Mouse (Mus musculus): ENCODE measurements around the gene Scaf1.

Gene Scaf1

DNA sequence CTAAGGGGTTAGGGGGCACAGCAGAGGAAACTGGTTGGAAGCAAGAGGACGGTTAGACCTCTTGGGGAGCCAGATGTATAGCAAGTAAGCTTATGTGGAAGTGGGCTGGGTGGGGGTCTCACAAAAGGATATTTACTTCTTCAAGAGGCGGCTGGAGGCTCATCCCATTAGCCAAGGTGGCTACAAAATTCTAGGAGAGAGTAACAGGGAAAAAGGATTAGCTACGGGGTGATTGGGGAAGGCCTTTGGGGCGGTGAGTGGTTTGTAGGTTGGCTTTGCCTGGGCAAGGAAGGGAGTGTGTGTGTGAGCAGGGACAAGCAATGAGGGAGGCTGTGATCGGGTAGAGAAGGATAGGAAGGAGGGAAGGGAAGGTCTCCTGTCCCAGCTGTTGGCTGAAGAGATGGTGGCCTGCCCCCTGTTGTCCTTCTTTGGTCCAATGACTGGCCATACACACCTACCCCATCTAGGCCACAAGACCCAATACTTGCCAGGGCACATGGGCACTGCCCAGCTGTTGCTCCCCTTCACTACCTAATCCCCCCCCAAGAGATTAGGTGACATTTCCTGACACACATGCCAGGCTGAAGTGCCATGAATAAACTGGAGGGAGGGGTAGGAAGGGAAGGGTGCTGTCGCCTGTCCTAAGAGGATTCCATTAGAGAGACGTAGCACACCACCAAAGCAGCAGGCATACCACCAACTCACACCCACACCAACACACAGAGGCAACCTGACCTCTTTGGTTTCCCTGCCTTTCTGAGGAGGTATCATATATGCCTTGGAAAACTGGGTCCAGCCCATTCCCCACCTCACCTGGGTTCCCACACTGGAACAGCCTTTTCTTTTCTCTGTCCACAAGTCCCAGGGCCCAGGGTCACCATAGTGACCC lies 32.0 kb downstream of the Scaf1 start:
- DNase-seq, result no peak

DNA sequence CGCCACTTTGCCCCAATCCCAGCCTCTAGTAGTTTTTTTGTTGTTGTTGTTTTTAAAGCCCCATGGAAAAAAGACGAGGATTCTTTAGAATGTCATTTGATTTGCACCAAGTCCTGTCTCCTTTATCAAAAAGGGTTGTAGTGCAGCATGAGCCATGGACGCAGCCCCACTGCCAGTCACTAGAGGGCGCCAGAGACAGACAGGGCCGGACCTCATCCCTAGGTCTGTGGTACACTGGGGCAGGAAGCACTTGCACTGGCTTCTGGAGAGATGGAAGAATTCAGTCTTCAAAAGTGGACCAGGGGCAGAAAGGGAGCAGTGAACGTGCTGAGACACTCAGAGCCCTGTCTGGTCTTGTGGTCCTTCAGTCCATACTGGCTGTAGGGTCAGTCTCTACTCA lies 33.1 kb downstream of the Scaf1 start:
- peak; percentile 92 to 93 for DNase-seq

DNA sequence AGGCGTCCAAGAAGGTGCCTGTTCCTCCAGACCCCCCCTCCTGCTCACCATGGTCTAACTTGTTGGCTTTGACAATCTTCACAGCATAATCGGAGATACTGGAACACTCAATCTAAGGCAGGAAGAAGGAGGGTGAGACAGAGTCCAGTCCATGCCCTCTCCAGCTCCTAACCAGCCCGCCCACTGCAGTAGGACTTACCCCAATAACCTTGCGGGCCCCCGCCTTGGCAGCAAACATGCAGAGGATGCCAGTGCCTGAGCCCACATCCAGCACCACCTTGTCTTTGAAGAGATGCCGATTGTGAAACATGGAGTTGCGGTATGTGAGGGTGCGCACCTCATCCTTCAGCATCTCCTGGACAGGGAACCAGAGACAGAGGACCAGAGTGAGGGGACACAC lies 34.6 kb downstream of the Scaf1 start:
- no peak for DNase-seq

DNA sequence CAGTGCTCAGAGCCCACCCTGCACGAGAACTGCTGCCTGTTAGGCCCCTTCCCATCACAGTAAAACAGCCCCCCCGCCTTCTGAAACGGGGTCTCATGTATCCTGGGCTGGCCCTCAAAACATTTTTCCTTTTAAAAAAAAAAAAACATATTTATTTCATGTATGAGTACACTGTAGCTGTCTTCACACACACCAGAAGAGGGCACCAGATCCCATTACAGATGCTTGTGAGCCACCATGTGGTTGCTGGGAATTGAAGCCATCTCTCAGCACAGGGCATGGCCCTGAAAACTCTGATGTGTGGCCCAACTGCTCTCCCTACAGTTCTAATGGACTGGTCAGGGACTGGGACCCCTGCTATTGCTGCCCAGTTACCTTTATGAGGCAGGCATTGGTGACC lies 37.9 kb downstream of the Scaf1 start:
- DNase-seq, result no peak

DNA sequence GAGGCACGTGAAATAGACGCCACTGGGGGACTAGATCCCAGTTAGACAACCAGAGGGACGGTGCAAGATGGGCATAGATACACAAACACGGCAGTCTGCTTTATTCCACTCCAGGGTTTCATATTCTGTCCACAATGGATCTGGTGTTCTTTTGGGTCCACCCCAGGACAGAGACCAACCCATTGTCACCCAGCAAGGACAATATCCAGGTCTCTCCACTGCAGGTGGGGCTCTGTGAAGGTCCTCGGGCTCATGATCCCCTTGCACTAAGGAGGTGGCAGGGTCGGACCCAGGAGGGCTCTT lies 41.1 kb downstream of the Scaf1 start:
- no peak for DNase-seq

DNA sequence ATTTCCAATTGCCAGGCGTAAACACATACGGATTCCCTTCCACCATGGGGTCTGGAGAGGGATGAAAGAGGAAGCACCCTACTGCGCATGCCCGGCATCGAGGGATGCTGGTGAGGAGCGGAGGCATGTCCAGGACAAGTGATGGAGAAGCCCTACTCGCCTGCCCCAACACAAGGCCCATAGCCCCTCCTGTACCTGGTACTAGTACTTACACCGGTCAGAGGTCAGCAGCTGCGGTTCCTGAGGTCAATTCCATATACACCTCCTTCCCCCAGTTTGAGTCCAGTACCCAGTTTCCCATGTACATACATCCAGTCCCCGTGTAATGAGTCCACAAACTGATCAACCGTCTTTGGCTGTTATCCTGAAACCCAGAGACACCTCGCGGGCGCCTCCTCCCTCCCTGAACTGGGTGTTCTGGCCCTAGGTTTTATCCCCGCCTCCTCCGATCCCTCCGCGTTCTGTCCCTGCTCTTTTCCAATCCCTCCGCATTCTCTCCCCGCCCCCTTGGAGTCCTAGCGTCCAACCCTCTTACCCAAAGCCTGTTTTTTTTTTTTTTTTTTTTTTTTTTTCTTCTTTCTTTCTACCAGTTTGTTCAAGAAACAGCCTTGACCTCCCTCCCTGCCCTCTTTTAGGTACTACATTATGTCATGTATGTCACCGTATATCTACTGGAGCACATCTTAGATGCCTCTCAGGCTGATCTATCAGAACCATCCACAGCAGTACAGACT lies 41.6 kb downstream of the Scaf1 start, which contains the start of gene Cpt1c:
Cpt1c (minus strand) TSS at position 469 of the 734 bp plus-strand sequence.
- peak in 1 of 2 experiments; percentile 36 for DNase-seq

DNA sequence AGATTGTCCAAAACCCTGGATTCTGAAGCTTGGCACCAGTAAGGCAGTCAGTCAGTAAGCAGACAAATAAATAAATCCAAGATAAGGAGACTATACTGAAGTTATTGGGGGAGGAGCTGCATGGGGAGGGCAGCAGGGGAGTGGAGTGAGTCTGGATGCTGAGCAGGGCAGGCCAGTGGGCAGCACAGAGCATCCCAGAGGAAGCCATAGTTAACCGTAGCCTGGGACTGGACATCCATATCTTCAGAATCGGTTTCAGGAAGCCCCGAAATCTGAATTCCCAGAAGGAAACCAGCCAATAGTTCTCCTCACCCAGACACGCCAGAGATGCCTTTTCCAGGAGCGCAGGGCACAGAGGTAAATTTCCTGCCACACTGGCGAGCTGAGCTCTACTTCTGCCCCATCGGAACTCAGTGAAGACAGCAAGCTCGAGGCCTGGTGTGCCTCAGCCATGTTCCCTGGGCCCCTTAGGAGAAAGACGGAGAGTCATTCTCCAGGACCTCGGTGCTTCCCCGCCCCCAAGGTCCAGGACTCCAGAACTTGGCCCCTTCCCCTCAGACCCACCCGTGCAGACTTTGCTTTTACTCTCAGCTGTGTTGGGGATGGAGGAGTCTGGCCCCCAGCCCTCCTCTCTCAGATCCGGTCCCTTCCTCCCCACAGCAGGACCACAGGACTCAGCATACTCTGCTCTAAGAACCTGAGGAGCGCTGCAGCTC lies 42.6 kb downstream of the Scaf1 start:
- no peak for DNase-seq

DNA sequence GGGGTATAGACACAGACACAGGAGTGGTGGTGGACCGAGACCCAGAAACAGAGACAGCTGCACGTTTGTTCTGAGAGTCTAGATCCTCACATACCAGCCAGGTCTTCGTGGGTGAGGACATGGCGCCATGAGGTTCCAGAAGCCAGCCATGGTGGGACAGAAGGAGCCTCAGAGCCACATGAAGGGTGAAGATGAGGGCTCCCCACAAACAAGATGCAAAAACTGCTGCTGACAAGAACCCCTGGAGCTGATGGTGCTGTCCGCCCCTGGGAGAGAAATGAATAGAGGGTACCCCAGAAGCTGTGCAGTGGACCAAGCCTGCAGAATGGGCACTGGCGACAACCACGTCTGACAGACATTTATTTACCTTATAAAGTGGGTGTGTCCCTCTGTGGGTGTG lies 45.0 kb downstream of the Scaf1 start:
- DNase-seq, result no peak

DNA sequence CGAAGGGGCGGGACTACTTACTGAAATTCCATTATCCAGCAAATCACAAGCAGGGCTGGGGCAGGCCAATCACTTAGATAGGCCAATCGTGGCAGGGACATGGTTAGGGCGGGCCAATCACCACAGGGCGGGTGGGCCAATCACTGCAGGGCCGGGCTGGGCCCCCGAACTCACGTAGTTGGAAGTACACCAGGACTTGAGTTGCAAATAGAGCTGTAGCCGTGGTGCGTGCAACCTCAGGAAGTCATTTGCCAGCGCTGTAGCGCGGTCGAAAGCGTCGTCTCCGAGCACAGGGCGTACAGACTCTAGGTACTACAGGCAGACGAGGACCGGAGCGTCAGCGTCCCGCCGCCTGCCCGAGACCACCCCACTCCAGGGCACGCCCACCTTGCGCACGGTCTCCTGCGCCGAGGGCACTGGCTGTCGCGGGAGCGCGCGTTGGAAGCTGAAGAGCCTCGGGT lies 45.9 kb downstream of the Scaf1 start:
- peak; percentile 75 to 78 for DNase-seq

DNA sequence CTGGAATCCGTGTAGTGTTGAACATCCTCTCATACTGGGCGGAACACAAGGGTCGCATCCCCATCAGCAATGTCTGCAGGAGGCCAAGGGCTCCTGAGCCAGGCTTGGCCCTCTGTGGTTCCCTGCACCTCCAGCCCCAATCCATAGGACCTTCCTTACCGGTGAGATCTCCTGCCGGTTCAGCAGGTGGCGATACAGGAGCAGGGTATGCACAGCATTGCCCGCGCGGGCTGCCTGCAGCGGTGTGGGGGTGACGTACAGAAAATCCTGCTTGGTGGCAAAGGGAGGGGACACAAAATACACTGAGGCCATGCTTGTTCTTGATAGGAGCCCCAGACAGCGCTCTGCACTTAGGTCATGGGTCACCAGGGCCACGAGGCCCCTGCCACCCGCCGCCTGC lies 49.5 kb downstream of the Scaf1 start:
- no peak for DNase-seq

DNA sequence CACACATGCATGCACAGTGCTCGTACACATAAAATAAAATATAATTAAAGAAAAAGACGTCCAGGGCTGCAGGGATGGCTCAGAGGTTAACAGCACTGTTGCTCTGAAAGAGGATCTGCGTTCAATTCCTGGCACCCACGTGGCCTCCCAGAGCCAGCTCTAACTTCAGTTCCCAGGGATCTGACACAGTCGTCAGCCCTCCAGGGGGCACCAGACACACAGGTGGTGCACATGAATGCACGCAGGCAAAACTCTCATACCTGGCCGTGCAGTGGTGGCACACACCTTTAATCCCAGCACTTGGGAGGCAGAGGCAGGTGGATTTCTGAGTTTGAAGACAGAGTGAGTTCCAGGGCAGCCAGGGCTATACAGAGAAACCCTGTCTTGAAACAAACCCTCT lies 50.2 kb downstream of the Scaf1 start:
- peak in 1 of 2 experiments; percentile 37 for DNase-seq

DNA sequence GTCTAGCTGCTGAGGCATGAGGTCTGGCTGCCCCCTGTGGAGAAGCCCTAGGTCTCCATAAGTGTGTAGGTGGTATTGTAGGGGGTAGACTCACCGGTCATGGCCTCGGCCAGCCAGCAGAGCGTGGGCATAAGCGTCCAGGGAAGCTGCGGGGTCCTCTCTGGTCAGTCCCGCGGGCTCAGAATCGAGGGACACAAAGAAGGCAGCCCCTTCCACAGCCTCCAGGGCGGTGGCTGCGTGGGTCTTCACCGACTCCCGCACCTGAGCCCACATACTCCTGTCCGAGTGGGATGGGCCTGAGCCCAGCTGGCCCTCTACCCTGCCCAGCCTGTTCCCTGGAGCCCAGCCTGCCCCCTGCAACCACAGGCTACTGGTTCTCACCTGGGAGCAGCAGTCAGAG lies 51.2 kb downstream of the Scaf1 start:
- DNase-seq, result no peak

DNA sequence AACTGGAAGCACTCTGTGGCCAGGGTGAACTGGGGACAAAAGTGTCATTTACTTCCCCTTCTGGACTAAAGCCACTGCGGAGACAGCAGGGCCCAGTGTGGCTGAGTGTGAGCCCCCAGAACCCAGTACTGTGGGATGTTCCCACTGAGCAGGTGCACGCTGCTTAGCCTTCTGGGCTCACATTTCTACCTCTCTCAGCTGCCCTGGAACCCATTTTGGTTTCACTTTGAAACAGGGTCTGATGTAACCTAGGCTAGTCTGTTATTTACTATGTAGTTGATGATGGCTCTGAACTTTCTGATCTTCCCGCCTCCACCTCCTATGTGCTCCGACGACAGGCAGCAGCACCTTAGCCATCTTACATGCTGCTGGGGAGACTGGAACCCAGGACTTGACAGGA lies 53.3 kb downstream of the Scaf1 start:
- no peak for DNase-seq

DNA sequence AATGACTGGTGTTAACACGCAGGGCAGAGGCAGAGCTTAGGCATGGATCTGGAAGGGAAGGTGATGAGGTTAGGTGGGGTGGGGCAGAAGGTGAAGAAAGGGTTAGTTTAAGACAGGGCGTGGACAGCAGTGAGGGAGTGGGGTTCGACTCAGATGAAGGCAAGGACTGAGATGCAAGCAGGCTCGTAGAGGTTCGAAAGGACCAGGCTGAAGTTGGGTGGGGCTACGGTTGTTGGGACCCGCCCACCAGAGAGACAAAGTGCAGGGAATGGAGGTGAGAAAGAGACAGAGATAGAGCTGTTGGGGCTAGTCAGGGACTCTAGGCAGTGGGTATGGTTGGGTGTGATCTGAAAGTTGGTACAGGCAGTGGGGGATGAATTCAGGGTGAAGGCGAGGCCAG lies 53.8 kb downstream of the Scaf1 start:
- DNase-seq, result no peak

DNA sequence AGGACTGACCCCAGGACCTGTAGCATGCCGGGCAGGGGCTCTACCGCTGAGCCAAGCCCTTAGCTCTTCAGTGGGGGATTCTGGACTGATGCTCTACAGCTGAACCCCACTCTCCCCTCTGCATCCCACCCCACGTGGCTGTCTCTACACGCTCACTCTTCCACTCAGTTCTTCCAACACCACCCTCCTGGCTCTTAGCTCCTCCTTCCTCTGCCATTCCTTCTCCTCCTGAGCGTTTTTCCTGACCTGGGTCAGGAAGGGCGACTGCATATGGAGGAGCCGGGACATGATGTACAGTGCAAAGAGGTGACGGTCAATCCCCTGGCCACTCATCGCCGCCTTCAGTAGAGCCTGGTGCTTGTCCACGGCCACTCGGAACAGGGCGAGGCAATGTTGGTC lies 55.7 kb downstream of the Scaf1 start:
- no peak for DNase-seq

DNA sequence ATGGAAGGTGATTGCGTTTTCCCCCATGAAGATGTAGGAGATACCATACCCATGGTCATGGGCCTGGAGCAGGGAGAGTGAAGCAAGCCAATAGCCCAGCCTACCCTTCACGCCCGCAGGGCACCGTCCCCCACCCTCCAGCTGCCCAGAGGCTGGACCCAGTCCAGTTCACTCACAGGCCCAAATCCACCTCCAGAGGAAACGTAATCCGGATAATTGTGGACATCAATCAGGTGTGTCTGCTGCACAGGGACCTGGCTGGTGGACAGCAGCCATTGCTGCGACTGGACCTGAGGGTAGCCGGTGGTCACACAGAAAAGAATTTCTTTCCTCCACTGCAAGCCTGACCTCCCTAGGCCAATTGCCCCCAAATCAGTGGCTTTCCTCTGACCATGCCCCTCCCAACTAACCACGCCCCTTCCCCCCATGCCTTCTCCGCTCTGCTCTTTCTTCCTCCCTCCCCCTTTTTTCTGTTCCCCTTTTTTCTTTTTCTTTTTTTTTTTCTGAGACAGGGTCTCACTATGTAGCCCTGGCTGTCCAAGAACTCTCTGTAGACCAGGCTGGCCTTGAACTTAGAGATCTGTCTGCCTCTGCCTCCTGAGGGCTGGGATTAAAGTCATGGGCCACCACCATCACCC lies 56.2 kb downstream of the Scaf1 start:
- DNase-seq, result peak; percentile 67 to 70

DNA sequence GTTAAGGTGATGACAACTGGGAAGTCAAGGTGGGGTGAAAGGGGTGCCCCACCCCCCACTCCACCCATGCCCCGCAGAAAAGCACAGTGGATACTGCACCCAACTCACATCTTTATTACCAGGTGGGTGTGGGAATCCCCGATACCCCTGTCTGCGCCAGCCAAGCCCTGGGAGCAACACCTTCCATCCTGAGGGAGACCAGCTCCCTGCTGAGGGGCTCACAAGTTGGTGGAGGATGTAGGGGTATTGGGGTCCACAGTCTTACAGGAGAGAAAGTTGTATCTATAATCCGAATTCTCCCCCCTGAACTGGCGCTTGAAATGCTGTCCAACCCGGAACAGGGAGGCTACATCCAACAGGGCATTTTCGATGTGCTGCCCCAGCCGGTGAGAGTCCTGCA lies 56.9 kb downstream of the Scaf1 start:
- DNase-seq, result no peak

DNA sequence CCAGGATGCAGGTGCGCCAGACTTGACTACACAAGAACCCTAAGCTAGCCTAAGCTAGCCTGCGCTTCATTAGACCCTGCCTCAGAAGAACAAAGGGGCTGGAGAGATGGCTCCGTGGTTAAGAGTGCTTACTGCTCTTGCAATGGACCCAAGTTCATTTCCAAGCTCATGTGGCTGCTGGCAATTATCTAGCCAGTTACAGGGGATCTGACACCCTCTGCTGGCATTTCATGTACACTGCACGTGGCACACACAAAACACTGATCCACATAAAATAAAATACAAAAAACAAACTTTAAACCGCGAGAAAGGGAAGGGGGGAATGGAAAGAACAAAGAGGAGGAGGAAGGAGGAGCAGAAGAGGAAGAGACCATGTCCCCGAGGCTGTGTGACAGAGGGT lies 58.0 kb downstream of the Scaf1 start:
- DNase-seq, result peak; percentile 46 to 49

DNA sequence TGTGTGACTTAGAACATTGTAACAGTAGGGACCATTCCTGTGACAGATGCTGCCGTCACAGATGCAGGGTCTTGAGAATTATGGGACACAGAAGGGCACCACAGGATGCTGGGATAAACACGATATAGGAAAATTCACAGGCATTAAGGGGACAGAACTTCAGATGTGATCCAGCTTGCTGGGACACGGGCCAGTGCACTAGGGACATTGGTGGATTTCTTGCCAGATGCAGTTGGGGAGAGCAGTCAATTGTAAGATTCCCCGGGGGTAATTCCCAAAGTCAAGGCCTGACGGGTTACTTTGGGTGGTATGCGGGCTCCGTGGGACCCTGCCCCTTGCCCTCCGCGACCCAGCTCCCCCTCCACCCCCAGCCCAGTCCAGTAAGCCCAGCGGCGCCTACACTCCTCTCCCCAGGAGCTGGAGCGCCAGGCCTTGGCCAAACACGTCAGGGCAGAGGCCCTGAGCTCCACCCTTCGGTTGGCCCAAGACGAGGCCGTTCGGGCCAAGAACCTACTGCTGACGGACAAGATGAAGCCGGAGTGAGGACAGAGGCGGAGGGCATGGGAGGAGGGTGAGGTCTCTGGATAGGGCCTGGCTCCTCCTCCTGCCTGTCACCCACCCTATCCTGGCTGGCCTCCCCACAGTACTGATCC lies 58.9 kb downstream of the Scaf1 start:
- DNase-seq, result no peak

DNA sequence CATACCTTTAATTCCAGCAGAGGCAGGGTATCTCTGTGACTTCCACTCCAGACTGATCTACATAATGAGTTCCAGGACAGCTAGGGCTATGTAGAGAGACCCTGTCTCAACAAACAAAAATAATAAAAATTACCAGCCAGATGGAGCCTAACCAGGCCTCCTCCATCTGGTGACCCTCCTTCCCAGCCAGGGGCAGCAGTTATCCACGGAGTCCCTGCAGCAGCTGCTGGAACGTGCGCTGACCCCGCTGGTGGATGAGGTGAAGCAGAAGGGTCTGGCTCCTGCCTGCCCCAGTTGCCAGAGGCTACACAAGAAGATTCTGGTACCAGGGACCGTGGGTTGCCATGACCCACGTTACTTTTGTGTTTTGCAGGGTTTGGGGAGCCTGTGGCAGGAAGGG lies 59.9 kb downstream of the Scaf1 start:
- no peak for DNase-seq

DNA sequence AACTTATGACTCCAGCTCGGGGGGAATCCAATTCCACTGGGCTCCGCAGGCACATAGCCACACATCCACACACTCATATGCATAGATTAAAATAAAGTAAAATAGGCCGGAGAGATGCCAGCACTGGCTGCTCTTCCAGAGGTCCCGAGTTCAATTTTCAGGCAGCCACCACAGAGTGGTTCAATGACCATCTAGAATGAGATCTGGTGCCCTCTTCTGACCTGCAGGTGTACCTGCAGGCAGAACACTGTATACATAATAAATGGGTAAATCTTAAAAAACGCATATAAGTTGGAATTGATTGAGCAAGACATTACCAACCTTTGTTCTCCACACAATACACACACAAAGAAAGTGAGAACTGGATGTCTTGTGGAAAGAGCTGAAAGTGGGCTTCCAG lies 60.5 kb downstream of the Scaf1 start:
- DNase-seq, result peak; percentile 55 to 58

DNA sequence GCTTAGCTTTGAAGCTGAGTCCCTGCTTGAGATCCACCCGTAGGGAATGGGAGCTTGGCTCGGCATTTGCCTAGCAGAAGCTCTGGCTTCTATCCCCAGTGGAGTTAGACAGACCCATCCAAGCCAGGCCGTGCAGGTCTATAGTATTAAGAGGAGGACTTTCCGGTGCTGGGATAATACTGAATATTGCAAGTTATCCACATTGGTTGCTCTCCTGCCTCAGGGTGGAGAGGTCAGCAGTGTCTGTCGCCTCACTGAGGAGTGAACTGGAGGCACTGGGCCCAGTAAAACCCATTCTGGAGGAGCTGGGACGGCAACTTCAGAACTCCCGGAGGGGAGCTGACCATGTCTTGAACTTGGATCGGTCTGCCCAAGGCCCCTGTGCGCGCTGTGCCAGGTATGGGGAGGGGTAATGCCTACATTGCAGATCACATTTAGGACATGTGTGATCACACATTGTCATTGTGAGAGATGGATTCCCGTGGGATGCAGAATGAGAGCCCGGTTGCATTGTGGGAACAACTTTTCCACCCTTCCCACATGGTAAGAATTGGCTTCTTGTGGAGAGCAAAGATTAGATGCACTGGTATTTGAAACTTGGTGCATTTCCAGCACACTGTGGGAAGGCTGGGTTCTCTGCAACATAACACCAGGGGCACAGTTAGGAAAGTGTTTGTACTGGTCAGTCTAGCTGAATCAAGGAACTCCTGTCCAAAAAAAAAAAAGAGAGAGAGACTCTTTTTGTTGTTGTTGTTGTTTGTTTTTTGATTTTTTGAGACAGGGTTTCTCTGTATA lies 61.9 kb downstream of the Scaf1 start:
- no peak for DNase-seq
